Mouse (Mus musculus) ES-E14 (cell line): ENCODE results near the gene Hmgb2. TPM values are rescaled to one million over a fixed set of nuclear protein-coding genes. Genes with fewer than 3 reads are reported as not detected.

Experiments used
- DNase-seq: peaks from one replicate; pipeline ENCODE4 v3.0.0-alpha.2; 2013; ENCODE audit warnings: low read depth, low spot score
- H3K27ac ChIP-seq: 2 replicates; pipeline ENCODE4 v1.5.1; 2012; ENCODE audit warnings: low read depth, mild to moderate bottlenecking, low read length, moderate library complexity, mixed read lengths; ENCODE audit not compliant: poor library complexity, insufficient read depth, severe bottlenecking
- H3K36me3 ChIP-seq: 2 replicates; pipeline ENCODE4 v1.6.1; 2012; ENCODE audit warnings: mild to moderate bottlenecking, low read length, moderate library complexity, mixed read lengths; ENCODE audit not compliant: control insufficient read depth, poor library complexity, insufficient read depth, severe bottlenecking
- H3K4me1 ChIP-seq, 2 experiments: fragments of 150-350 bp in 1 of 2; sonication (generic) in 1 of 2; 2 replicates each; pipeline ENCODE4 v1.6.1; 2012; ENCODE audit warnings: low read length in 2 of 2, mild to moderate bottlenecking in 1 of 2, mixed read lengths in 1 of 2; ENCODE audit not compliant: control insufficient read depth in 2 of 2, insufficient read depth in 2 of 2, poor library complexity in 1 of 2
- H3K4me3 ChIP-seq, 2 experiments: fragments of 150-350 bp in 1 of 2; sonication (generic) in 1 of 2; 2 replicates each; pipeline ENCODE4 v1.5.1; 2012; ENCODE audit warnings: low read length in 2 of 2, low read depth in 1 of 2, mild to moderate bottlenecking in 1 of 2, mixed read lengths in 1 of 2; ENCODE audit not compliant: insufficient read depth in 1 of 2, poor library complexity in 1 of 2, severe bottlenecking in 1 of 2
- H3K9ac ChIP-seq: 2 replicates; pipeline ENCODE4 v1.6.1; 2012; ENCODE audit warnings: low read depth, mild to moderate bottlenecking, low read length, mixed read lengths; ENCODE audit not compliant: poor library complexity, insufficient read depth, severe bottlenecking
- H3K9me3 ChIP-seq: fragments of 150-350 bp; sonication (generic); 2 replicates; pipeline ENCODE4 v1.6.1; 2012; ENCODE audit warnings: low read depth, mild to moderate bottlenecking, low read length; ENCODE audit not compliant: control insufficient read depth, insufficient read depth
- CHD2 ChIP-seq: IDR thresholded peaks from 2 replicates; pipeline ENCODE4 v1.6.1; 2014; ENCODE audit warnings: mild to moderate bottlenecking, low read depth, low read length, inconsistent platforms
- HCFC1 ChIP-seq: IDR thresholded peaks from 2 replicates; pipeline ENCODE4 v1.6.1; 2012; ENCODE audit warnings: low read length, inconsistent platforms, borderline replicate concordance; ENCODE audit not compliant: insufficient read depth
- MAFK ChIP-seq: IDR thresholded peaks from 2 replicates; pipeline ENCODE4 v1.6.1; 2014; ENCODE audit warnings: mild to moderate bottlenecking, low read depth, low read length, inconsistent platforms; ENCODE audit not compliant: insufficient read depth
- ZC3H11A ChIP-seq: IDR thresholded peaks from 2 replicates; pipeline ENCODE4 v1.6.1; 2012; ENCODE audit warnings: low read depth, mild to moderate bottlenecking, inconsistent platforms, low read length, borderline replicate concordance
- ZNF384 ChIP-seq: IDR thresholded peaks from 2 replicates; pipeline ENCODE4 v1.6.1; 2012; ENCODE audit warnings: low read depth, low read length, inconsistent platforms
- in situ Hi-C, 2 experiments: fragments of 600-800 bp; cut with MboI; formaldehyde crosslinking; loops; one replicate each; pipeline ENCODE4 v1.15.1; 2025; ENCODE audit warnings: low sequenced_read_pairs in 2 of 2, inconsistent platforms in 1 of 2; ENCODE audit not compliant: unreplicated experiment in 2 of 2
- total RNA-seq: library from RNA; depleted of rRNA; stranded (reverse); fragments of 300-350 nt; gene quantifications from 2 replicates; pipeline ENCODE4 v1.2.3, GENCODE M21; 2012; rRNA removed

The Hmgb2 gene
- total RNA-seq = 144 and 190 TPM in 2 replicates

GRCm38 (mm10) chr8:57511316-57512118, at the start of gene Hmgb2:
Gene Hmgb2 (plus strand): TSS chr8:57511907.
- in situ Hi-C loops = no loop called here
- Histone ChIP-seq H3K4me1 (peaks cover 2 to 7% of the 10 kb centered on the region in 2 experiments; a peak in 2 of 4 replicates), H3K36me3 (peaks cover 19% of the 10 kb centered on the region), H3K9me3 (no peaks in the 10 kb centered on the region), H3K9ac (peak within 1 kb of the TSS; percentile 99), H3K27ac (peak within 1 kb of the TSS; percentile 98), H3K4me3 (peak within 1 kb of the TSS; percentile 95 to 96)
- TF ChIP-seq HCFC1 = peak; percentile 53; the same call in 1 of the 2 replicates
- TF ChIP-seq CHD2 = peak; percentile 42; the same call in 1 of the 2 replicates
- no peak for TF ChIP-seq ZNF384
- DNase-seq = peak; percentile 99

GRCm38 (mm10) chr8:57462839-57463238, 48.9 kb upstream of the Hmgb2 start:
- Histone ChIP-seq H3K4me1 (no peaks in the 10 kb centered on the region), H3K27ac (no peak overlapping the region), H3K9me3 (no peaks in the 10 kb centered on the region), H3K9ac (no peak overlapping the region), H3K36me3 (no peaks in the 10 kb centered on the region), H3K4me3 (no peak overlapping the region)
- DNase-seq = no peak
- TF ChIP-seq MAFK (no peak), CHD2 (no peak), HCFC1 (no peak), ZNF384 (no peak), ZC3H11A (no peak)
- in situ Hi-C loops = no loop called here

- H3K36me3 ChIP-seq = no peaks in the 10 kb centered on the region
- TF ChIP-seq HCFC1 (no peak), MAFK (no peak), ZC3H11A (no peak), CHD2 (no peak), ZNF384 (no peak)
- H3K4me3 ChIP-seq = no peak overlapping the region
- no peak overlapping the region for H3K27ac ChIP-seq
- H3K9ac ChIP-seq = no peak overlapping the region
- no peaks in the 10 kb centered on the region for H3K9me3 ChIP-seq
- in situ Hi-C loops = no loop called here
- DNase-seq = no peak
- no peaks in the 10 kb centered on the region for H3K4me1 ChIP-seq
Measured at GRCm38 (mm10) chr8:57463757-57464156, 48.0 kb upstream of the Hmgb2 start.

DNA sequence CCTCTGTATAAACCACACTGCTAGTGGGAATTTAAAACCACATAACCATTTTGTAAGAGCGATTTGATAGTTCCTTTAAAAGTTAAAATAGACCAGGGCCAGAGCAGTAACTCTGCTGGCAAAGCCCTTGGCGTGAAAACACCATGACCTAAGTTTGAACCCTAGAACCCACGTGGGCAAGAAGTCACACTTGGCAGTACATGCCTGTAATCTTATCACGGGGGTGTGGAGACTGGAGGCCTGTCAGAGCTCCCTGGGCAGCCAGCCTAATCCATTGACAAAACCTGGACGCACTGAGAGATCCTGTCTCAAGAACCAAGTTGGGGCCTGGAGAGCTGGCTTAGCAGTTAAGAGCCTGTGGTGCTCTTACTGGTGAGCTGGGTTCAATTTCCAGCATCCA, 43.1 kb upstream of the Hmgb2 start:
- no peak overlapping the region for H3K4me3 ChIP-seq
- DNase-seq = no peak
- H3K9me3 ChIP-seq = no peaks in the 10 kb centered on the region
- TF ChIP-seq ZNF384 = no peak
- TF ChIP-seq ZC3H11A = no peak
- TF ChIP-seq MAFK = no peak
- TF ChIP-seq CHD2 = no peak
- TF ChIP-seq HCFC1 = no peak
- H3K27ac ChIP-seq = no peak overlapping the region
- no peaks in the 10 kb centered on the region for H3K4me1 ChIP-seq
- no peaks in the 10 kb centered on the region for H3K36me3 ChIP-seq
- in situ Hi-C loops = no loop called here
- no peak overlapping the region for H3K9ac ChIP-seq
